Mouse (Mus musculus) ES-Bruce4 (cell line): ENCODE data around the gene Rpl10a.

Experiments used
- CTCF ChIP-seq: IDR thresholded peaks from one replicate; pipeline ENCODE4 v1.8.1; 2011; ENCODE audit warnings: low read depth, low read length
- POLR2A ChIP-seq: IDR thresholded peaks from one replicate; pipeline ENCODE4 v1.8.1; 2011; ENCODE audit warnings: low read length; ENCODE audit not compliant: insufficient read depth

DNA sequence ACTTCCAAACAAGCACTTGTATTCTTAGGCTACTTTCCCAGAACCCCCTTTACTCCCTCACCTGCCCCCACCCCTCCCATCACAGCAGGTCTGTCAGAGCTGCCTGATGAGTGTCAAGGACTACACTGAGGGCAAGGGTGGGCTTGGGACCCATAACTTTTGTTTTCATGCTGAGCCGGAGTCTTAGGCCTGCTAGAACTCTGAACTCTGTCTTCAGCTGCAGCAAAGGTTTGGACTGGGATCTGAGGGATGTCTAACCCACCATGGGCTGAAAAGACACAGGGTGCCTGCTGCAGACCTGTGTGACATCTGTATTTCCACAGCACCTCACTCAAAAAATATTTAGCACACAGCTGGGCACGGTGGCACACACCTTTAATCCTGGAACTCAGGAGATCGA, 1.3 kb upstream of the Rpl10a start:
- TF ChIP-seq POLR2A (no peak), CTCF (no peak)
